Mouse (Mus musculus) cerebellum, adult 9-11 months (tissue): ENCODE measurements at regions not wholly inside any gene's neighbourhood (a gene's known extent, or its start where the extent isn't known, plus 50 kb on each side); places are given as distances from the start of the nearest gene placed in this dataset.

ENCODE experiments used
- DNase-seq: peaks from one replicate; pipeline ENCODE4 v3.0.0; 2022

DNA sequence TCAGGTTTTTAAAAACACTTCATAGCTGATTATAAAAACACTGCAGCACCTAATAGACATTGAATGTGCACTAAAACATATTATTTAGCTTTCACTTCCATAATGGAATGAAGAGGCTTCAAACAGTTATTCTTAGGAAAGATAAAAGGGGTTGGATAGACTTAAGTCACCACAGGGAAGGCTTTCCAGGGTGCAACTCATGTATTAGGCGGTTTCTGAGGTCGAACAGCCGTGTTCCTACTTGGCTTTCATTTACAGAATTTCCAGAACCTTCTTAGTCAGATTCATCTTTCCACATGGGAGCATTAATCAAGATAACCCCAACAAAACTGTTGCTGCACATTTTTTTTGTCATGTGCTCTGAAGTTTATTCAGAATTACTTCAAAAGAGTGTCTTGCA is 279.8 kb upstream of the Tle1 start:
- no peak for DNase-seq

DNA sequence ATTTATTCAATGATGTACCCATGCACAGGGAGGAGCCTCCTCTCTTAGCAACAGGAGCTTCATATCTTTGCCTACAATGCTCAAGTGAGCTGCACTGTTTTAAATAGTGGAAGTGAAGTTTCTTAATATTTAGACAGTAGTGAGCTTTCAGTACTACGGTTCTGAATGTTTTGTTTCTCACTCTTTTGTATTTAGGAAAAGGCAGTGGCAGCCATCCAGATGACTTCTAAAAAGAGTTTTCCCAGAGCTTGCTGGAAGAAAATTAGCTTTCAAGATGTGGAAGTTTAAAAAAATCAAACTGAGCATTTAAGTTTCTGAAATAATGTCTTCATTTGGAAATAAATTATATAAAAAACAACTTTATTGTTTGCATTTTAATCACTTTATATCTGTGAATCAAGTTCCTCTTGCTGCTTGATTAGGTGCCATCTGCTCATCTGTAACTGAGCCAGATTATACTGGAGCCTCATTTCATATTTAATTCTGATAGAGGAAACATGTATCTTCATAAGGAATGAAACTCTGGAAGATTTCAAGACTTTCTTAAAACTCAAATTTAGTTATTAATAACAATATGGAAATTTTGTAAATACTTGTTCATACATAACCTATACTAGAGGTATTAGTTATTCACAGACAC is 268.6 kb upstream of the Tle1 start:
- peak; percentile 4 for DNase-seq

DNA sequence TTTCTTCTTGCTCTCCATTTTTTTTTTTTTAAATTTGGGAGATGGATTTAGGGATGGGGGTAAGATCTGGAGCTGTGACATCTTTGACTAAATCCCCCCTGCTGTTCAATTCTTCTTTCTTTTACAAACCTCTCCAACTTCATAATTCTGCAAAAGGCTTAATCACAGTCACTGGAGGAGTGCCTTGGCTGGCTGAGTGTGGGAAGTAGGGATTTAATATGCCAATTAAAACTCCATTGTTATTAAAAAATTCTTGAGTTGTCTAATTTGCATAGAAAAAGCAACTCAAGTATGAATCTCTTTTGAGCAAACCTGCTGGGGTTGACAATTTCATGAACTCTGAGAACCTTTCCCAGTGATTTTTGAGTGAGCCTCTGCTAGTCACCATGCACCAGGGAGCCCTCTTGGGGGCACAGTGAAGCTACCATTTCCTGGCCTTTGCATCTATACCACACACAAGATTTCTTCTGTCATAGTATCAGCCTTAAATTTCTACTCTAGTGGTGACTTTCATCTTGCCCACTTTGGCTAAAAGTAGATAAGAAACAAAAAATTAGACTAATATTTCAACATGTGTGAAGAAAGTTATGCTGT is 243.6 kb upstream of the Tle1 start:
- DNase-seq, result no peak

- no peak for DNase-seq
Measured at GRCm38 (mm10) chr4:72437367-72437766, 236.6 kb upstream of the Tle1 start.

GRCm38 (mm10) chr4:72425316-72425715 is 224.6 kb upstream of the Tle1 start:
- no peak for DNase-seq

- DNase-seq, result no peak
Measured at GRCm38 (mm10) chr4:72412100-72412788, 211.5 kb upstream of the Tle1 start.

GRCm38 (mm10) chr4:72411343-72411742 is 210.6 kb upstream of the Tle1 start:
- no peak for DNase-seq

GRCm38 (mm10) chr4:72400759-72401158 is 200.0 kb upstream of the Tle1 start:
- no peak for DNase-seq

DNA sequence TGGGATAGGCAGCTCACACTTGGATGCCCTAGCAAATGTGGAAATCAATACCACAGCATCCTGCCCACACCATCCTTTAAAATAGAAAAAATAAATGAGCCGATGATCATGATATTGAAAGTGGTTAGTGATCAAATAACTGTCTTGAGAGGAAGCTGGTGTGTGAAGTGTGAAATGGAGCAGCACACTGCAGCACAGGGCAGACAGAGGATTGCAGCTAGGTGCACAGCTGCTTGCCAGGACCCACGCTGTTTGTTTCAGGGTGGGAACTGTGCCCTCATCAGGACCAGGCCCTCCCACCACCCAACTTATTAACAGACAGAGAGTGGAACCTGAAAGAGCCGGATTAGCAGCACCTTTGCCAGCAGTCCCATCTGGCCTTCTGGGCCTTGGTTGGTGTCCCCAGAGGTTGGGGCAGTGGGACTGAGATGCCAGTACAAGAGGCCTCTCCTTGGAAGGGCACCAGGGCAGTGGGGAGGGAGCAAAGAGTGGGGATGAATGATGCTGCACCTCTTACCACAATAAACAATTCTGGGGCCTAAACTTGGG is 191.2 kb upstream of the Tle1 start:
- DNase-seq, result no peak

- DNase-seq, result no peak
Measured at GRCm38 (mm10) chr4:72389811-72390625, 189.3 kb upstream of the Tle1 start.

- peak; percentile 67 for DNase-seq
Measured at GRCm38 (mm10) chr4:72384901-72385264, 184.2 kb upstream of the Tle1 start.

GRCm38 (mm10) chr4:72384259-72384900 is 183.7 kb upstream of the Tle1 start:
- DNase-seq, result no peak

GRCm38 (mm10) chr4:72383729-72384128 is 183.0 kb upstream of the Tle1 start:
- DNase-seq, result no peak

- no peak for DNase-seq
Measured at GRCm38 (mm10) chr4:72382517-72383147, 181.9 kb upstream of the Tle1 start.

- DNase-seq, result no peak
Measured at GRCm38 (mm10) chr4:72381742-72382141, 181.0 kb upstream of the Tle1 start.

GRCm38 (mm10) chr4:72381116-72381515 is 180.4 kb upstream of the Tle1 start:
- DNase-seq, result no peak

- DNase-seq, result no peak
Measured at GRCm38 (mm10) chr4:72379515-72379914, 178.8 kb upstream of the Tle1 start.

- no peak for DNase-seq
Measured at GRCm38 (mm10) chr4:72379011-72379410, 178.3 kb upstream of the Tle1 start.

GRCm38 (mm10) chr4:72377520-72377919 is 176.8 kb upstream of the Tle1 start:
- DNase-seq, result no peak

GRCm38 (mm10) chr4:72351985-72352384 is 151.3 kb upstream of the Tle1 start:
- no peak for DNase-seq

DNA sequence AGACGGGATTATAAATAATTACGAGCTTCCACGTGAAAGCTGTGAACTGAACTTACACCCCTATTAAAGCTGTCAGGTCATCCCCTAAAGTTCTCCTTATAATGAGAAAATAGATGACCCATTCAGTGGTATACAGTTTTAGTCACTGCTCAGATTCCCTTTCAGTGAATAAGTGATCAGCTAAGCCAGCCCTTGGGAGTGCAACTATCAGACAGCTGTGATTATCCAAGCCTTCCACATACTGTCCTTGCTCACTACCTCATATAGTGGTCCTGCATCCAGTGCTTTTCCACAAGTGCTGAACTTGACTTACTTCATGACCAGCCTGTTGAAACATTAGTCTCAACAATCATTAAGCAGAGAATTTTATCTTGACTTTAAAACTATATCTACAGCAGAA is 131.2 kb upstream of the Tle1 start:
- DNase-seq, result no peak

GRCm38 (mm10) chr4:72329026-72329390 is 128.3 kb upstream of the Tle1 start:
- no peak for DNase-seq
